Mouse (Mus musculus) CD4-positive helper T cell, adult 2 months (primary cell): ENCODE data around the gene Cnn3.

ENCODE experiments used
- DNase-seq: peaks from one replicate; pipeline ENCODE4 v3.0.0-alpha.2; 2012; ENCODE audit warnings: low read depth, missing footprints, low spot score

Gene Cnn3

GRCm38 (mm10) chr3:121449527-121449926 is 23.2 kb downstream of the Cnn3 start:
- DNase-seq = no peak

- DNase-seq = no peak
Measured at GRCm38 (mm10) chr3:121451404-121451803, 25.1 kb downstream of the Cnn3 start.

GRCm38 (mm10) chr3:121458545-121459492 is 32.5 kb downstream of the Cnn3 start:
- DNase-seq = no peak

- DNase-seq = no peak
Measured at GRCm38 (mm10) chr3:121460473-121461193, 34.3 kb downstream of the Cnn3 start.

DNA sequence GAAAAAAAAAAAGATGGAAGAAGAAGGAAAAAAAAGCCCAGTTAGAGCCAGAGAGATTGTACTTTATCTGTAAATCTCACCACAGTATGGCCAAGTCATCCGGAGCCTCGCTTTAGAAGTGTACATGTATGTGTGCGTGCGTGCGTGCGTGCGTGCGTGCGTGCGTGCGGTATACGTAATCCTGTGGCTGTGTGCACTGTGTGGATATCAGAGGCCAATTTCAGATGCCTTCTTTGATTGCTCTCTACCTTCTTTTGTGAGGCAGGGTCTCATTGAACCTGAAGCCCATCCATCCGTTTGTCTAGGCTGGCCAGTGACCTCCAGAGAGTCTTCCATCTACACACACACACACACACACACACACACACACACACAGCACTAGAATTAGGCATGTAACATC is 35.2 kb downstream of the Cnn3 start:
- no peak for DNase-seq

DNA sequence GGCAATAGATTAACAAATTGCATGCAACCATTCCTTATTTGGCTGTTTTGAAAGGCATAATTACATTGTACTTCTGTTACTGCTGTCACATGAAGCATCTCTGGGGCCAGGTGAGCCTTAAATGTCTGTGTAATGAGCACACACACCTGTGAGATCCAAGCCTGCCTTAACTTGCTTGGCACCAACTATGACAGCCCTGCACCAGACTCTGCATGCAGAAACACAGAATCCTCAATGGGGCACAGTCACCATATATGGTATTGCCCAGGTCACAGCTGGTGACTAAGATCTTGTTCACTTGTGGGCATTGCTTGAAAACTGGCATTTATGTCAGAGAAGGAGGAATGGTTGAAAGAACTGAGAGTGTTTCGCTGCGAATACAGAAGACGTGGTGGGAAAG is 36.5 kb downstream of the Cnn3 start:
- no peak for DNase-seq

GRCm38 (mm10) chr3:121464733-121465305 is 38.5 kb downstream of the Cnn3 start:
- DNase-seq = no peak

DNA sequence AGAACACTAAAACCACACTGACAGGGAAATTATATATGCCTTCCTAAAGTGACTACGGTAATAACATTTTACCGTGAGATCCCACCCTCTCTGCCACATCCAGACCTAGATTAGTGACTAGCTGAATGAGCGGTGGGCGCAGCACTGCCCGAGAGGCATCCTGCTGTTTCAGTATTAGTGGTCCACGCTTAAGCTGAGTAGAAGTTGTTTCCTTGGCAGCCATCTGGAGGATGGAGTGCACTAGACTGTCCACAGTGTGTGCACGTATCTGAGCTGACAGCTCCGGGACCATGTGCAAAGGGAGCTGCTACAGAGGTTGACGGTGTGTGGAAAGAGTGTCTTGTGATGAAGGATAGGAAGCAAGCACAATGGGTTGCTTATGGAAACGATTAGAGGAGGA is 39.5 kb downstream of the Cnn3 start:
- no peak for DNase-seq

DNA sequence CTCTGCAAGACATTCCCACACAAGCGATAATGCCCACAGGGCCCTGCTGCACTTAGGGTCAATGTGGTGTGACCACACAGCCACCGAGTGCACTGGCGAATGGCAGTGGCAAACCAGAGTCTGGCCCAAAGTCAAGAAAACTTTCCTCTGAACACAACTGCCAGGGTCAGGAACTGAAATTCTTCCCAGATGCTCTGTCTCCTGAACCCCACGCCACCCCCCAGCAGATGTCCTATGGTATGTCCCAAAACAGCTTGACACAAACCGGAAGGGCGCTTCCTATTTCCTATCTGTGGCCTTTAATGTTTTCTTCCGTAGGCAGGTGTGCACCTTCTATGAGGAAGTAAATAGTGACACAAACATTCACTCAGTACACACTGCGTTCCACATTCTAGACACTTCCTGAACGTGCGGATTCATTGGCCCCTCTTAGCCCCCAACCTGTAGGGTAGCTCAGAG is 40.8 kb downstream of the Cnn3 start:
- peak; percentile 32 for DNase-seq

GRCm38 (mm10) chr3:121468136-121468535 is 41.8 kb downstream of the Cnn3 start:
- DNase-seq = no peak

DNA sequence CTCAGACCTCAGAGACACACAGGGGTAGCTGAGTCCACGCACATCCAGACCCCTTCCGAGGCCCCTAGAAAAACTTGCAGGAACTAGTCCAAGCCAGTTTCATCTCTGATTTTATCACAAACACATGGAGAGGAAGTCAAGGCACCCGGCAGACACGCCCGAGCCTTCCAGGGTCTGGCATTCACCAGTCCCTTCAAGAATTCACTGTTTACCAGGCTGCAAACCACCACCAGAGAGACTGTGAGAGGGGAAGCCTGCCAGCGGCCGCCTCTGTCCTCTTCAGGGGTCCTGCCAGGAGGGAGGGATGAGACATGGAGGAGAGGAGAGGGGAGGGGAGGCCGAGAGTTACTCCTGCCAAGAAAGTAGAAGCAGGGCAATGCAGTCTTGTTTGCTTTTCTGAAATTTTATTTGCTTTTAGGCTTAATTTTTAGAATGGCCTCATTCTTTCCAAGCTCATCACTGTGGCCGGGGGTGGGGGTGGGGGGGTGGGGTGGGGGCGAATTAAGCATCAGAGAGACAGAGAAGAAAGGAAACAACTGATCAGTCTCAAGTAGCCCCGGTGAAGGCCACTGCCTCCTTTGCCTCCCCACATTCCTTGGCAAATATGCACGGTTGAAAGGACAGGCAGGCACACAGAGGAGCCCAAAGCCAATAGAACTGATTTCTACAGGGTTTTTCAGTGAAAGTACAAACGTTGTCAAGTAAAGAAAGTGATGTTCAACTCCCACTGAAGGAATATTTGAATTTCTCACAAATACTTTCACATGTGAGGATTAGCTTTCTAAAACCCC is 43.1 kb downstream of the Cnn3 start:
- DNase-seq = no peak

GRCm38 (mm10) chr3:121471703-121472102 is 45.4 kb downstream of the Cnn3 start:
- DNase-seq = no peak

DNA sequence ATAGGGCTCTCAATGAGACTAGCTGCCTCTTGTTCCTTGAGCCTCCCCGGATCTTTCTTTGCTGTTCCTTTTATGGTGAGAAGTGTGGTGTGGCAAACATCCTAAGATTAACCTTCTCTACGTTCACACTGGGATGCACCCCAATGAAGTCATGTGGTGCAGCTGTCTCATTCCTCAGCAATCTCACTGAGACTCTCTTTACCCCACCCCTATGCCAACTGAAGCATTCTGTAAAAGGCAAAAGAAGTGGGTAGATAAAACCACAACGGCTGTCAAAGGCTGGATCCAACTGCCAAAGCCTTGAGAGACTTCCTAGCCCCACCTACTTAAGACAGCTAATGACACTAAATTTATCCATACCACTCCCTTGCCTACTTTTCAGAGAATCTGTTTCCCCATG is 48.4 kb downstream of the Cnn3 start:
- DNase-seq = no peak

DNA sequence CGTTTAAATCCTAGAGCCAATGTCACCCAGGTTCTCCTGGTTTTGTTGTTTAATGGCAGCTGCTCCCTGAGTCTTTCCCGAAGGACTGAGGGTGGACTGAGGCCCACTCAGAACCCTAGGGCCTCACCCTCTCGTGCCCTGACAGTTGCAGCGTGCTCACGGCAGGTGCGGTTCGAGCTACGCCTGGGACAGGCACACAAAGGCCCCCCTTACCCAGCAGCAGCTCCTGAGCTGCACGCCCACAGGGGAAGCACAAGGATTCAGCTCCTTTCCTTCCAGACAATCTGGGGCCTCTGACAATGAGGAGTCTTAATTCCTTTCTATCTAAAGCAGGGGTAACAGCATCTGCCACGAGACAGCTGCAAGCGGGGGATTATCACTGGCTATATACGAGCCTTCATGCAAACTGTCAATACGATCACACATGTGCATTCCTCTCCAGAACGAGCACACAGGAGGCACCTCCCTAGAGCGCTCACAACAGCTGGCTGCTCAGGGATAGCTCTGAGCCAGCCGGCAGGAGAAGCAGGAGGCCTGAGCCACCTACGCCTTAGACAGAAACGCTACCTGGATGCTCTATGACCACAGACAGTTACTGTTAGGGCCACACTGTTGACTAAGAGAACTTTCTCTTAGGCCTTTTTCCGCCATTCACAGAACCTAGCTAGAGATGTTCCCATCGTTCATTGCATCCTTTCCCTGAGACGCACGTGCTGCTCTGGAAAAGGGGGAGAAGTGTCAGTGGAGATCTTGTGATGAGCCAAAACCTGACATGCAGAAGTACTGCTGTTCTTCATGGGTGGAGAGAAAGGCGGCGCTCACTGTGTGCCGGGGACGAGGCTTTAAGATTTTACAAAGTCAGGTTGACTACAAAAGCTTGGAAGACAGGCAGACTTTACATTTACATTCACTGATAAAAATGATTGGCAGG is 54.0 kb downstream of the Cnn3 start:
- no peak for DNase-seq

- no peak for DNase-seq
Measured at GRCm38 (mm10) chr3:121480961-121481436, 54.7 kb downstream of the Cnn3 start.

- DNase-seq = no peak
Measured at GRCm38 (mm10) chr3:121481564-121481963, 55.3 kb downstream of the Cnn3 start.

DNA sequence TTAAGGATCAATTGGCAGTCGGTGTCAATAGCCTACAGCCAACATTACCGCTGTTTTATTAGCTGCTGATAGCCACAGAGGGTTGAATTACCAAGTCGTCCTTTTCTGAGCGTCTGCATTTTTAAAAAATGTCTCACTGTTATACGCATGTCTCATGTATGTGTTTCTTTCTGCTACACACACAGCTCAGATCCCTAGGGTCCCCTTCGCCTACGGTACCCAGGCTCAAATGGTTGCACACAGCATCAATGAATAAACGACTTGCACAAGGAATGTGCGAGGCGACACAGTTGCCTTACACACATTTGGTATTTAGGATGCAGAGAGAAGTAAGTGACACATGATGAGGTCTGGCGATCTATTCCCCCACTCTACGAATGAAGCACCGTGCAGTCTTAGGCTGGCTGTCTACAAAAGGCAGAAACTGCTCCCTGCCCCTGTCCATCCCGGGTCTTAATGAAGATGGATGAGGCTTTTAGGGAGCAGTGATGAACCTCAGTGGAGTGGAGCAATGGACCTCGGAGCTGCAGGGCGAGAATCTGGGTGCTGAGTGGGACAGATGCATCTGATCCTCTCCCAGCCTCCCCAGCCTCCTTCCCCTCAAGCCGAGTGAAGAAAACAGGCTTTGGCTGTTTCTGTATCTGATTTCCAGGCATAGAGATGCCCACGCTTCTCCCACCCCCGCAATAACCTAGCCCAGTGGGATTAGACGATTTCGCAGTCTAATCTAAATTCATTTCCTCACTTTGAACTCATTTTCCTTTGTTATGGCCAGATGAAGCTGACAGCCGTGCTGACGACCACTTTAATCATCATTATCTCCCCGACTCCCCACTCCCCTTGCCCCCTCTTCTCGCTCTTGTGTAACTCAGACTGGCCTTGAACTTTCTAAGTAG is 57.2 kb downstream of the Cnn3 start:
- DNase-seq = no peak

GRCm38 (mm10) chr3:121485201-121485600 is 58.9 kb downstream of the Cnn3 start:
- no peak for DNase-seq

DNA sequence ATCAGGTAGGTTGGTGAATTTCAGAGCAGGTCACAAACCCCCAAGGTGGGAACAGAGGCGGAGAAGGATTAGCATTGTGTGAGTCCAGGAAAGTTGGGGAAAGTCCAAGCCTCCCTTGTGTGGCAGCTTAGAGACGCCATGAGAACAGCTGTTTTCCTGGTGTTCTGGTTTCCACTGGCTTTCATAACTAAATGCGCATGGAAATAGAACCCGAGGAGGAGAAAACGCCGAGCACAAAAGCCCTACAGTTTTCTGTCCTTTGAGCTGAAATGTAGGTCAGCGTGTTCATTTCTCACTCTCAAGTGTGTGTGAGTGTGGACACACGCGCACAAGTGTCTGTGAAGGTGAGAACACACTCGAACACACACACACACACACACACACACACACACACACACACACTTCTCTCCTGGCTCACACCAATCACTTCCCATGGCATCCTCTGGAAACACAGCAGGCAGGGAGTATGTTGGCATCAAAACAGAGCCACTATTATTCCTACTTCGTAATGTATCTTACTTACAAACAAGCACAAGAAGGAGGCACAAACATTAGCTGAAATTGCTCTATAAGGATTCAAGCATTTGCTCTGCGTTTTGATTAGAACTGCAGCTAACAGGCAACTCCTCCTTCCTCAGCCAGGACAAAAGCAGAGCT is 63.3 kb downstream of the Cnn3 start:
- DNase-seq = no peak
